Mouse (Mus musculus): ENCODE measurements around the gene Gm7694. TPM values are rescaled to one million over a fixed set of nuclear protein-coding genes. Genes with fewer than 3 reads are reported as not detected.

Gm7694 gene
- polyA plus RNA-seq (2012; rRNA removed; ENCODE audit: low replicate concordance): 5.4 and 7.5 TPM in 2 replicates

DNA sequence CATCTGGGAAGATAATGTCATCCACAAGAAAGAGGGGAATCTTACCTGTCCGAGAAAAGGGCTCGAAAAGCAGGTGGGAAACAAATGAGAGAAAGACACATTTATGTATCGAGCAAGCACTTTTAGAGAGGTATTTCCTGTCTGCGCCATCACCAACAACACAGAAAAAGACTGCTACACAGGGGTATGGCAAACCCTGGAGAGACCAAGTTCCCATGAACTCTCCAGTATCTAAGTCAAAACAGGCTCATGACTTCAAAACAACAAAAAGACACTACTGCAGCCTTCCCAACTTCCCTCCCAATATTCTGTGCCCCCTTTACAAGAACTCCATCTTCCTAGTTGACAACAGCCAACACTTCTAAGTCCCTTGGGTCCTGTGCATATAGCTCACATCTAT, at the start of gene Gm7694:
Gm7694 (minus strand) TSS at position 101 of the 400 bp plus-strand sequence.

DNA sequence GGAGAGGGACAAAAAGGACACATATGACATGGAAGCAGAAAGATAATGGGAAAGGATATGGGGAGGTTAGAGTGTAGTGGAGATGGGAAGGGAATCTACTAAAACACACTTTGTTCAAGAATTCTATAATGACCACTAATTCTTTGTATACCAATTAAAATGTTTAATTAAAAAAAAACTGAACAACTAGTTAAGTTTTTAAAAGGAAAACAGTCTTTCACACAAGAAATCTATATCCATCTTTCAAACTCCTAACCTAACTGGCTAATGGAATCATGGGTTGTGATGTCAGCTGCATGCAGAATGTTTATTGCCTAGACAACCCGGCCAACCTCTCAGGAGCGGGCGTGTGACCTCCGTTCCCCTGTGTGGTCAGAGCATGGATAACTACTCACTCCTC, 2.4 kb upstream of the Gm7694 start, which contains the start of gene Spata46:
Spata46 (plus strand) TSS at position 301 of the 400 bp plus-strand sequence.

DNA sequence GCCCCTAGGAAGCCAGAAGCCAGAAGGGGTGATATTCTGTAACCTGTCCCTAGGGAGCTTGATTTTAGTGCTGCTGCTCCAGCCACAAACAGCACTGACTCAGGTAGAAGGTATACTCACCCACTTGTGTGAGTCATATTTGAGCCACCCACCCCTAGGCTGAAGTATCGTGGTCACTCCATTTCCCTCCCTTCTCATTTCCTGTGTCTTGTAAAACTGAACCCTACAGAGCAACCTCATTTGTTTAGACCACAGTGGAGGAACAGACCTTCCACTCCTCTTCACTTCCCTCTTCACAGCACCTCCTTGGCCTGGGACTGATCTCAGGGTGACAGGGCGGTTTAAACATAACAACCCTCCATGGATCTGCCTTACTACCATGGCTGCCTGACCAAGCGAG, 29.1 kb downstream of the Gm7694 start, which contains the start of gene Sh2d1b1:
Sh2d1b1 (plus strand) TSS at position 305 of the 400 bp plus-strand sequence.

Other genes with a start within 250 kb of the Gm7694 start
- gene Ddr2, start 195.6 kb downstream of the Gm7694 start, polyA plus RNA-seq (2012; rRNA removed; ENCODE audit: low replicate concordance): 25.5 and 49.9 TPM in 2 replicates
- gene Uap1, start 131.4 kb downstream of the Gm7694 start, polyA plus RNA-seq (2012; rRNA removed; ENCODE audit: low replicate concordance): 16.1 and 28.1 TPM in 2 replicates
- gene Uhmk1, start 90.9 kb downstream of the Gm7694 start, polyA plus RNA-seq (2012; rRNA removed; ENCODE audit: low replicate concordance): 9.7 and 16.4 TPM in 2 replicates
- not detected in 2 replicates for gene Sh2d1b2, start 73.6 kb downstream of the Gm7694 start, polyA plus RNA-seq (2012; rRNA removed; ENCODE audit: low replicate concordance)
- 0.38 and 0.92 TPM in 2 replicates for gene Sh2d1b1, start 29.0 kb downstream of the Gm7694 start, polyA plus RNA-seq (2012; rRNA removed; ENCODE audit: low replicate concordance)
- not detected in 2 replicates for gene Spata46, start 2.5 kb upstream of the Gm7694 start, polyA plus RNA-seq (2012; rRNA removed; ENCODE audit: low replicate concordance)

Data from mammary gland, adult 2 months (tissue).